Mouse (Mus musculus): ENCODE measurements around the gene Ankrd6.

GRCm38 (mm10) chr4:32826925-32827324 lies 123.7 kb downstream of the Ankrd6 start:
- TF ChIP-seq POLR2A (IDR thresholded peaks at IDR 0.05; ENCODE audit: control insufficient read depth in 1 of 2, insufficient read depth in 1 of 2, low read depth in 1 of 2, low read length in 2 of 2, poor library complexity in 1 of 2) (no peak), CTCF (IDR thresholded peaks at IDR 0.05 in 2 of 3, conservative IDR thresholded peaks at IDR 0.05 in 1 of 3; ENCODE audit: control insufficient read depth in 1 of 3, insufficient read depth in 1 of 3, low read depth in 2 of 3, low read length in 3 of 3, poor library complexity in 1 of 3, severe bottlenecking in 1 of 3) (no peak), BHLHE40 (IDR thresholded peaks at IDR 0.05; ENCODE audit: borderline replicate concordance, low read depth, low read length) (no peak), SIN3A (IDR thresholded peaks at IDR 0.05; ENCODE audit: low read length) (no peak), MXI1 (IDR thresholded peaks at IDR 0.05; ENCODE audit: low read depth, low read length) (no peak), JUND (IDR thresholded peaks at IDR 0.05; ENCODE audit: low read depth, low read length) (no peak), CHD2 (IDR thresholded peaks at IDR 0.05; ENCODE audit: low read length) (no peak), TAL1 (IDR thresholded peaks at IDR 0.05; ENCODE audit: low read length) (no peak), ZMIZ1 (IDR thresholded peaks at IDR 0.05; ENCODE audit: low read depth, low read length) (no peak)
